Mouse (Mus musculus) hindbrain, postnatal 0 days (tissue): Measurements from ENCODE around the gene Hmgb3. TPM values are rescaled to one million over a fixed set of nuclear protein-coding genes. Genes with fewer than 3 reads are reported as not detected.

Source experiments
- ATAC-seq: fragments of 200-750 bp; cut with Nextera tagmentation; 2 replicates; pipeline ENCODE4 v1.8.0; 2017; ENCODE audit warnings: mild to moderate bottlenecking, moderate TSS enrichment, moderate library complexity
- DNase-seq: peaks from one replicate; pipeline ENCODE4 v3.0.0-alpha.2; 2015; ENCODE audit warnings: low spot score
- H3K27ac ChIP-seq: fragments of 300-500 bp; sonication (generic); 2 replicates; pipeline ENCODE4 v1.5.1; 2014; ENCODE audit warnings: mild to moderate bottlenecking
- H3K27me3 ChIP-seq: fragments of 300-500 bp; sonication (generic); 2 replicates; pipeline ENCODE4 v1.6.1; 2014; ENCODE audit warnings: low read length, mixed read lengths; ENCODE audit not compliant: insufficient read depth
- H3K36me3 ChIP-seq: fragments of 300-500 bp; sonication (generic); 2 replicates; pipeline ENCODE4 v1.6.1; 2014; ENCODE audit warnings: low read length, mixed read lengths; ENCODE audit not compliant: insufficient read depth
- H3K4me1 ChIP-seq: fragments of 300-500 bp; sonication (generic); 2 replicates; pipeline ENCODE4 v1.6.1; 2014; ENCODE audit warnings: antibody characterized with exemption, low read length, mixed read lengths; ENCODE audit not compliant: insufficient read depth
- H3K4me2 ChIP-seq: fragments of 300-500 bp; sonication (generic); 2 replicates; pipeline ENCODE4 v1.6.1; 2014; ENCODE audit warnings: low read depth, mild to moderate bottlenecking, low read length, moderate library complexity, mixed read lengths
- H3K4me3 ChIP-seq: fragments of 300-500 bp; sonication (generic); 2 replicates; pipeline ENCODE4 v1.5.1; 2014; ENCODE audit warnings: low read length
- H3K9ac ChIP-seq: fragments of 300-500 bp; sonication (generic); replicated peaks from 2 replicates; pipeline ENCODE4 v1.6.1; 2014; ENCODE audit warnings: mild to moderate bottlenecking, low read length, moderate library complexity, mixed read lengths
- H3K9me3 ChIP-seq: fragments of 300-500 bp; sonication (generic); 2 replicates; pipeline ENCODE4 v1.6.1; 2016; ENCODE audit warnings: low read length, mixed read lengths
- CTCF ChIP-seq: IDR thresholded peaks from 2 replicates; pipeline ENCODE4 v1.5.1; 2016; ENCODE audit warnings: antibody characterized with exemption, control low read depth, low read depth
- WGBS: fragments of 180-500 bp; shearing (Covaris S2); extraction: QIAGEN DNeasy Blood & Tissue Kit; methylation state at CpG from one replicate; pipeline ENCODE4 v1.1.7; 2014; 5-methylcytosine and 5-hydroxymethylcytosine counted together
- microRNA-seq, 2 experiments: library from miRNA; unstranded; fragments of <30 nt; microRNA quantifications; one replicate each; pipeline ENCODE4; 2016
- polyA plus RNA-seq: library from polyadenylated mRNA; unstranded; fragments of >200 nt; fragmentation: Nextera tagmentation; extraction: Ambion mirVana; gene quantifications from 2 replicates; pipeline ENCODE4 v1.2.1, GENCODE M21; 2015
- total RNA-seq: library from RNA; depleted of rRNA; stranded (reverse); fragments of >200 nt; gene quantifications from 2 replicates; pipeline ENCODE4 v1.2.3, GENCODE M21; 2014; rRNA removed

The Hmgb3 gene
- total and polyA plus RNA-seq, 2 experiments from 2014 or later, result 63.6 to 423 TPM

GRCm38 (mm10) chrX:71575550-71575949 is 19.8 kb downstream of the Hmgb3 start:
- Histone ChIP-seq H3K36me3 (no peaks in the 10 kb centered on the region), H3K4me2 (no peak overlapping the region), H3K27ac (no peak overlapping the region), H3K9ac (no peak overlapping the region), H3K4me1 (no peaks in the 10 kb centered on the region), H3K9me3 (no peaks in the 10 kb centered on the region), H3K27me3 (no peaks in the 10 kb centered on the region), H3K4me3 (no peak overlapping the region)
- ATAC-seq (no peak), DNase-seq (no peak)
- TF ChIP-seq CTCF, result no peak
- WGBS, result 50% methylated on average over 2 of the region's 2 CpGs

GRCm38 (mm10) chrX:71589181-71589580 is 33.5 kb downstream of the Hmgb3 start:
- H3K9me3 ChIP-seq, result no peaks in the 10 kb centered on the region
- no peak overlapping the region for H3K4me3 ChIP-seq
- no peak overlapping the region for H3K4me2 ChIP-seq
- no peaks in the 10 kb centered on the region for H3K27me3 ChIP-seq
- H3K4me1 ChIP-seq, result no peaks in the 10 kb centered on the region
- ATAC-seq, result no peak
- H3K27ac ChIP-seq, result no peak overlapping the region
- no peaks in the 10 kb centered on the region for H3K36me3 ChIP-seq
- WGBS, result 64% methylated on average over 1 of the region's 1 CpGs
- TF ChIP-seq CTCF, result no peak
- no peak for DNase-seq
- H3K9ac ChIP-seq, result no peak overlapping the region

- Histone ChIP-seq H3K27ac (no peak overlapping the region), H3K4me2 (peak overlapping the region; percentile 49), H3K27me3 (no peaks in the 10 kb centered on the region), H3K9me3 (no peaks in the 10 kb centered on the region), H3K9ac (no peak overlapping the region), H3K4me1 (no peaks in the 10 kb centered on the region), H3K36me3 (no peaks in the 10 kb centered on the region), H3K4me3 (peak overlapping the region; percentile 25; the same call in 1 of the 2 replicates)
- ATAC-seq (peak; percentile 91), DNase-seq (peak; percentile 83)
- TF ChIP-seq CTCF, result peak; percentile 65
- WGBS, result 19% methylated on average over 25 of the region's 25 CpGs
These were observed 45.4 kb downstream of the Hmgb3 start for GRCm38 (mm10) chrX:71601052-71601611.

Small RNAs within 50 kb of the gene (microRNA-seq; reads per million reads assigned to microRNA genes)
- gene Gm23945, result 0 reads per million in 2 experiments

Other genes with a start within 250 kb of the Hmgb3 start
- 34.6 and 42.7 TPM in 2 replicates for gene Mtmr1, start 191.2 kb upstream of the Hmgb3 start, total RNA-seq
- 10.7 and 13.1 TPM in 2 replicates for gene Mtmr1, start 191.2 kb upstream of the Hmgb3 start, polyA plus RNA-seq
- 80.1 and 81.3 TPM in 2 replicates for gene Cd99l2, start 63.1 kb upstream of the Hmgb3 start, total RNA-seq
- gene Cd99l2, start 63.1 kb upstream of the Hmgb3 start, polyA plus RNA-seq, result 63.6 and 70.0 TPM in 2 replicates
- 2.3 and 9.4 TPM in 2 replicates for gene Gpr50, start 107.7 kb downstream of the Hmgb3 start, total RNA-seq
- 2.0 and 2.4 TPM in 2 replicates for gene Gpr50, start 107.7 kb downstream of the Hmgb3 start, polyA plus RNA-seq